Mouse (Mus musculus): ENCODE measurements around the gene Nipsnap3b. TPM values are rescaled to one million over a fixed set of nuclear protein-coding genes. Genes with fewer than 3 reads are reported as not detected.

Nipsnap3b gene
- total RNA-seq (2021) = 46.5 and 46.8 TPM in 2 replicates
- long read RNA-seq, transcript Nipsnap3b-201 (6 exons, 1,552 nt) = major isoform, 117 of 124 reads
- long read RNA-seq, partial matches to known transcripts = 4 of 124 reads
- long read RNA-seq, other reads (novel, unspliced or antisense) = 2 of 124 reads

DNA sequence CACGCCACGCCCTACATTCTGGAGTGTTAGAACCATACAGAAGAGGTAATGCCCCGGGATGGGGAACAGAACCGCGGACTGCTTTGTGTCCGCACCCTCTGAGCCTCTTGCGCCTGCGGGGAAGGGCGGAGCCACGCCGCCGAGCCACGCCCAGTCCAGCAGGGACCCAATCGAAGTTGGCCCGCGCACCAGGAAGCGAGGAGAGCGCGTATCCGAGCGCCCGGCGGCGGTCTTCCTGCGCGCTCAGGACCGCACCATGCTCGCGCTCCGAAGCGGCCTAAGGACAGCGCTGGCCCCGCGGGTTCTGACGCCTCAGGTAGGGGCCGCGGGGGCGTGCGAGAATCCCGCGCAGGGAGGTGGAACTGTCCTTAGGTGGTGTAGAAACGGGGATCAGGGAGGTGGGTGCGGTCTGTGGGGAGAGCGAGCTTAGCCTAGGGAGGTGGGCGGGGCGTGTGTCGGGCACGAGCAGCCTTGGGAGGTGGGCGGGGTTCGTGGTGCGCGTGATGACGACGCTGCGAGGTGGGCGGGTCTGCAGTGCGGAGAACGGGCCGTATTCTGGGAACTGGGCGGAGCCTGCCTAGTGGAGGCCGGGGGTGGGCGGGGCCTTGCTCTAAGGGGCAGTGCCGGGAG, at the start of gene Nipsnap3b:
Gene Nipsnap3b (plus strand): TSS at position 149 of the 630 bp plus-strand sequence.
- DNase-seq = peak; percentile 98

DNA sequence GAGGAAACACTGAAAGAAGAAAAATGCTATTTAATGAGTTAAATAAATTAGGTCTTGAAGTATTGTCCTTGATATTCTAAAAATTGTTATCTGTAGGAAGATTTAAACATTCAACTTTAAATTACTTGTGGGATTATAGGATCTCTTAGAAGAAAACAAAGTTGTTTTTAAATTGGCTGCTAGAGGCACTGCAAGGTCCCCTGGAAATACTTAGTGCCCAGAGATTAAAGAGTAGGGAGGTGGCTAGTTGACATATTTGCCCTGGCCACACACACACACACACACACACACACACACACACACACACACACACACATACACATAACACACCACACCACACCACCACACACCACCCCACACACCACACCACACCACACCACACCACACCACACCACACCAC, 47.4 kb upstream of the Nipsnap3b start, which contains the start of gene Olfr270:
Gene Olfr270 (plus strand): TSS at position 301 of the 400 bp plus-strand sequence.
- no peak for DNase-seq

DNA sequence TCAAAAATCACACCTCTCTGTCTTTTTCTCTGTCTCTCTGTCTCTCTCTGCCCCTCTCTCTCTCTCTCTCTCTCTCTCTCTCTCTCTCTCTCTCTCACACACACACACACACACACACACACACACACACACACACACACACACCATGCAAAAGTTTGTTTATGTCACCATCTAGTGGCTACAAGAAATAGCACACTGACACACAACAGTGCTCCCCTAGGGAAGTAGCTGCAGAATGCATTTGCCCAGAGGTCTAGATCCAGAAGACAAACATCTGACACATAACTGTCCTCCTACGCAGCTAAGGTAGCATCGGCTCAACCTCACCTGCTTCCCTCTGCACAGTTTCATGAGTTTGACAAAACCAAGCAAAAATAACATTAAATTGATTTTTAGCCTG, 26.5 kb upstream of the Nipsnap3b start:
- no peak for DNase-seq

DNA sequence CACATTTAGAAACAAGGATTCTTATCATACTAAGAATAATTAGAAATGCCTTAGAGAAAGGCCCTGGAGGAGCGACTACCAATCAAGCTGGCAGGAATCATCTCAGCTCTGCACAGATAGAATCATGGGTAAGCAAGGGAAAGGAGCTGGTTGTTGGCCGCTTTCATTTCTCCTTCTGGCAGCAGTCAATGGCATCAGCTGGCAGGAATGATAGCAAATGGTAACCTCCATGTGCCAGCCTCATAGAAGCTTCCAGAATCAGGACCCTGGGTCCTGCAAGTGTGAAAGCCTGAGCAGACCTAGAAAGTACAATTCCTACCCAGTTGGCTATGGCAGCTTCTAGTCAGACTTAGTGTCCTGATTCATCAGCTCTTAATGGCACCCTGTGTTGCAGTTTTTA, 25.4 kb upstream of the Nipsnap3b start:
- no peak for DNase-seq

DNA sequence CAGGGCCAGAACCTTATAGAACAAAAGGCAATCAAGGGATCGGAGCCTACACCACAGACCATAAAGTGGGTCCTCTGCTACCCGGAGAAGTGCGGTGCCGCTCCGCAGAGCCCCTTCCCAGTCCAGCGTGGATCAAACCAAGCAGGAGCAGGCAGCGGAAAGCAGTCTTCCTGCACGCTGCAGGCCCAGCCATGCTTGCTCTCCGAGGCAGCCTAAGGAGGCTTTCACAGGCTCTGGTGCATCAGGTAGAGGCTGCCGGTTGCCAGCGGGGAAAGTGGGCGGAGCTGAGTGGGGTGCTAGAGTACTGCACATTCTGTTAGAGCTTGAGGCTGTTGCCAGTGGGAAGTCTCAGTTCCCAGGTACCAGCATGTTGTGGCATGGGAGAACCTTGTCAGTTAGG, 22.4 kb upstream of the Nipsnap3b start, which contains the start of gene Nipsnap3a:
Gene Nipsnap3a (plus strand): TSS at position 25 of the 400 bp plus-strand sequence.
- DNase-seq = peak; percentile 2

DNA sequence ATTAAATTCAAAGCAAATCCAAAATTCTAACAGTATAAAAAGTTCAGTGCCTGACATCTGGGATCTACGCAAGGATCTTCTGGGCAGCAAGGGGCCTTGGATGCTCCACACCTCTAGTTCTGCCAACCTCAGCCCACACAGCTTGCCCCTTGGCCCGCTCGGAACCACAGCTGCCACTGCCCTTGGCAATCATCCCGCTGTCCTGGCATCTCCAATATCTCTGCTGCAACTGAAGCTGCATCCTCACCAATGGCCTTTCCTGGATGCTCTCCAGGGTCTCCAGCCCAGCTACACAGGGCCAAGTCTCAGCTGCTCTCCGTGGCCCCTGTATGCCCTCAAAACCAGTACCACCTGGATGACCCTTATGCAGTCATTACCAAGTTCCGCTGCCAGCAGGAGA, 12.2 kb upstream of the Nipsnap3b start:
- peak; percentile 6 for DNase-seq

DNA sequence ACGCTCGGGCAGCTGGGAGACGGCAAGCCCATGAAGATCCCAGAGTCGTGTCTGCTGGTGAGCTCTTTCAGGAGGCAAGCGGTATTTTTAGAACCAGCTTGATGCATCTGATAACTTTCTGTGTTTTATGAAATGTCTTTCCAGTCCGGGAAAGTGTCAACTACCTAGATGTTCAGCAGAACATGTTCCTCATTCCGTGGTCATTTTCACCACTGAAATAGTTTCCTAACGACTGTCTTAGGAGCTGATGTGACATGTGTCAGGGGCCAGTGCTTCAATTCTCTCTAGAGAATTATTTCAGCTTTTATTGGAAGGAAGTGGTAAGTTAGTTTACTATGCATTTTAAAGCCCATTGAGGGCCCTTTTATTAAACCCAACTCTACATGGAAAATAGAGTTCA, 11.5 kb upstream of the Nipsnap3b start:
- DNase-seq = no peak

DNA sequence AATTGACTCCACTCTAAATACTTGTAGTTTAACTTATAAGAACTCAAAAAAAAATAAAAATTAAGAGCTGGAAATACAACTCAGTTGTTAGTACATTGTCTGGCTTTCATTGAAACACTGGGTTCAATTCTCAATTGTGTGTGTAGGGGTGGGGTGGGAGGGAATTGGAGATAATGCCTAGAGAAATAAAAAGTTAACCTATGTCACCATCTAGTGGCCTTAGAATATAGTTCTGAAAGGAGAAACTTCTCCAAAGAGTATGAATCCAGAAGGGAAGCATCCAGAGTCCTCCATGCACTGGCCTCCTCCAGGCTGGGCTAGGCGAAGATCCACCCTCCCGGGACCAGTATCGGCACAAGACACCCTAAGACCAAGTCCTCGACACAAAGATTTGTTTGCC, 2.5 kb upstream of the Nipsnap3b start:
- DNase-seq = no peak

DNA sequence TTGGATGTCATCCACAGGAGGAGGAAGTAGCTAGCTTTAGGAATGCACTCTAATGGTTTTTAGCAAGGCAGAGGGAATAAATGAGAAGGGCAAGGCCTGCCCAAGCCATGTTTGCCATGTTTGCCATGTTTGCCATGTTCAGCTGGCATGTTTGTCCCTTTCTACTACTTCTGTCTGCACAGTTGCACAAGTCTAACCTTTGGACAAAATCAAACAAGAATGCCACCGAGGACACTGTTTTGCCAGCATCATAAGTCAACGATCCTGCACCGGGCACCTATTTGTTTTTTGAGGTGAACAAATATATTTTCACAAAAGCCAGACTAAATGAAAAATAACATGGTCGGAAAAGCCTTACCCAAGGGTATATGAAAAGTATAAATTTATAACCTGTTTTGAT, 1.8 kb upstream of the Nipsnap3b start:
- no peak for DNase-seq

DNA sequence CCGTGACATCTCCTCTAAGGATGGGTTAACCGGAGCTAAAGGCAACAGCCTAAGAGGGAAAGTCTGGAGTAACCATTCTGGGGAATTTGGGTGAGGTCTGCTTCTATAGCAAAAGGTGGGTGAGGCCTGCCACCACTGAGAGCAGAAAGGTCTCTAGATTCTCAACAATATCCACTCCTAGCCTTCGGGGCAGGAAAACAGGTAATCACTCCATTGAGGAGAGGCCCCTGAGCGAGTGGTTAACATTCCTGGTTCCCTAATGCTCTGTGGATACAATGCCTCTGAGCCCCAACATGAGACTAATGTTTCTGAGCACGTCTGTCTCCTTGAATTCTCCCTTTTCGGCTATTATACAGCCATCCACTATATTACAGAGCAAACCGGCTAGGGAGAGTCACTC, 2.7 kb downstream of the Nipsnap3b start:
- no peak for DNase-seq

DNA sequence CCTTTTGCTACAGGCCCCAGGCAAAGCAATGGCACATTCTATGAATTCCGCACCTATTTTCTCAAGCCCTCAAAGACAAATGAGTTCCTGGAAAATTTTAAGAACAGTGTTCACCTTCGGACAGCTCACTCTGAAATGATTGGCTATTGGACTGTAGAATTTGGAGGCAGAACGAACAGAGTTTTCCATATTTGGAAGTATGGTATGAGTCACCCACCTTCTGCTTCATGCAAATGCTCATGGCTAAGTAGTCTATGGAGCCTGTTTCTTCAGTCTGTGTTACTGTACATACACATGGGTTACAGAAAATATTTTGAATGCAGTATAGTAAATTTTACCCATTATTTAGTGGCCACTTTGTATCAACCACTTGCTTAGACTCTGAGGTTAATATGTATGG, 3.3 kb downstream of the Nipsnap3b start:
- no peak for DNase-seq

DNA sequence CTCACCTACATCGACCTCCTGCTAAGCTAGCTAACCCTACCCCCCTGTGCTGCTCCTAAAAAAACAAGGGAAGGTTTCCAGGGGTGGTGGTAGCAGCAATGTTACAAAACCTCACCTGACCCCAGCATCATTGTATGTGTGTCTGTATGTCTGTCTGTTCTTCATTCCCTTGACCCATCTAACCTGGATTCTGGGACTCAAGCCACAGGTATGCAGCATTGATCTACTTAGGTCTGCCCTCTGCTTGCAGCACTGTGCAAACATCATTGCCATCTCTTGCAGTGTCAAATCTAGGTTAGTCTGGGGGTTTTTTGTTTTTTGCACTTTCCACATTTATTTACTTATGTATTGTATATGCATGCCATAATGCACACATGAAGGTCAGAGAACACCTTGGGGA, 6.7 kb downstream of the Nipsnap3b start:
- DNase-seq = no peak

DNA sequence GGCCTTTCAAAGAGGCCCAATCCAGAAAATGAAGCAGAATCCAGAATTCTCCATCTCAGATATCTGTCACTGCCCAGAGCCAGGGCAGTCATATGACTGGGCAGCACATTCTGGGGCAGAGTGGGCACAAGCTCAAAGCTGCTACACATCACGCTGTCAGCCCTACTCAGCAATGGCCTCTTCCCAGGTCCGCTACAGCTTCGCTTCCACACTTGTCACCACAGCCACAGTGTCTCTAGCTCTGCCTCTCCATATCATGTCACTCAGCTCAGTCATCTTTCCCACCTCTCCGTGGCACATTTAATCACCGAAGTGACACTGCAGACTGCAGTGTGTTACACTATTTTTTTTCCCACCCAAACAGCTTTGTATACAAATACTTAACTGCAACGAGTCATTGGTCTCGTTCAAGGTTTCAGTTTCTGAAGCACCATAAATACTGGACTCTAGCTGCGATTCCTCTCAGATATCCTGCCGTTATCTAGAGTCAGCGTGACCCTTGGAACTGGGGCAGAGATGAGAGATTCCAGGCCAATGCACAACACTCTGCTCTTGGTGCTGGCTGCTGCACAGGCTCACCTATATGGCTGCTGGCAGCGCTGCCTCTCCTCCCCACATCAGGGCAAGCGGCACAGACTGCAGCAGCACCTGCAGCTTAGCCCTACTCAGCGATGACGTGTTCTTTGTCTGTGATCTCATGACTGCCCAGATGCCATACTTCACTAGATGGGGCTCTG, 11.7 kb downstream of the Nipsnap3b start:
- no peak for DNase-seq

DNA sequence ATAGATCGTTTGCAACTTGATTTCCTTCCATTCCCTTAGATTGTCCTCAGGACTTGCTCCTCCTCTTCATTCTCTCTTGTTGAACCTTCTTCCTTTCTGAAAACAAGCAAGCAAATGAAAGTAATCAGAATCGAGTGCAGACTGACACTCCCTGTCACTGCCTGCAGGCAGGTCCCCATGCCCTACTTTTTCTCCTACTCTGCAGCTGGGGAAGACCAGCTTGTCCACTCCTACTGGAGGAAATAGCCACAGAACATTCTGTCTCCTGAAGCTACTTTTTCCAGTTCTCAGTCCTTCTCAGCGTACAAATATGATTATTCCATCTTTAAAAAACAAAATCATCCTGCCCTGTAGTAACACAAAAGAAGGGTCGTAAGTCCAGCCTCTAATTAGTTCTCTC, 12.7 kb downstream of the Nipsnap3b start:
- DNase-seq = no peak

DNA sequence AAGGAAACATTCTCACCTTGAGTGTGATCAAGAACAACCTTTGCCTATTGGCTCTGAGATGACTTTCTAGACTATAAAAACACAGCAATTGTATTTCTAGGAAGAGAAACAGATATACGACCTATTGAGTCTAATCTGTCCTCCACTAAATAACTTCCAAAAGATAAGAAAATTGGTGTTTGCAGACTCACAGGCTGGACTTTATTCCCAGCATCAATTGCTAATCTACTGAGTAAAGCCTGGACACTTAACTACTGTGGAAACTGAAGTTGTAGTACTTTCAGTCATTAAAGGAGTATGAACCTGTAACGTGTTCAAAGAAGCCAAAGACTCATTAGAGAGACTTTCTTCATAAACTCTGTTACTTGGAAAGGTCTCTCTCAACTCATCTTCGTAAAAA, 16.1 kb downstream of the Nipsnap3b start:
- DNase-seq = no peak

DNA sequence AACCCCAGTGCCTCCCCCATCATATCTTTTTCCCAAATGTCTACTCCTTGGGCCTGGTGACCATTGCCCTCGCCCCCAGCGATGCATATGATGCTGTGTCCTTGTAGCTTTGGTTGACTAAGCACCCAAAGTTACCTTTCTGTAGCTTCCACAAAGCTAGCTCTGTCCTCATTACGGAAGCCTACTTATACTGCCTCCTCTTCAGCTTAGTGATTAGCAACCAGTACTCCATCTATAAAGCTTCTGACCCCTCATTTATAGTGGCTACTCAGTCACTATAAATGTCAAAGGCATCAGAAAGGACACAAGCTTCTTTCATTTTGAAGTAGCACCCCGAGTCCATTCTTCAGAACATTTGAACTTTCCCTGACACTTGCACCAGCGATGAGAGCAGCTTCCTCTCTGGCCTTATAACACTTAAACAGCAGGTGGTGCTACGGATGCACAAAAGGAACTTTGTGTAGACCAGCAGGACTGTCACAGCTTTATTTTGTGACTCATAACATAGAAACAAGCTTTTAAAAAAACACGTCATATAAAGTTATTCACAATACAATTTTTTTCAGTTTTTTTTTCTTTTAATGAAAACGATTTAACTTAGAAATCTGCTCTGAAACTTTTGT, 18.8 kb downstream of the Nipsnap3b start:
- no peak for DNase-seq

DNA sequence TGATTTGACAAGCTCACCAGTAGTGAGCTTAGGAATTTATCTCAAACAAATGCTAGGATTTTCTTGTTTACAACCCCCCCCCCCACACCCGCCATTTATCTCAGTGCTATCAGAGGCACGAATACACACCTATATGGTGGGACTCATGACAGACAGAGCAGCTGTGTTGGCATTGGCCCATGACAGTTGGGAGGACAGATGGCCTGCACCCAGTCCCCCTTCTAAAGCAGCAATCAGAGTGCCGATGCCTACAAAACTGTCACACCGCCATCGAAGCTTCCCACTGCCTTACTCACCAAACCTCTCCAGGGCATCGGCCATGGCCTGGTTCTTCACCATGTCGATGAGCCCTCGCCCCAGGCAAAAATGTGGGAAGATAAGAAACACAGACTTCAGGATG, 32.1 kb downstream of the Nipsnap3b start:
- no peak for DNase-seq

DNA sequence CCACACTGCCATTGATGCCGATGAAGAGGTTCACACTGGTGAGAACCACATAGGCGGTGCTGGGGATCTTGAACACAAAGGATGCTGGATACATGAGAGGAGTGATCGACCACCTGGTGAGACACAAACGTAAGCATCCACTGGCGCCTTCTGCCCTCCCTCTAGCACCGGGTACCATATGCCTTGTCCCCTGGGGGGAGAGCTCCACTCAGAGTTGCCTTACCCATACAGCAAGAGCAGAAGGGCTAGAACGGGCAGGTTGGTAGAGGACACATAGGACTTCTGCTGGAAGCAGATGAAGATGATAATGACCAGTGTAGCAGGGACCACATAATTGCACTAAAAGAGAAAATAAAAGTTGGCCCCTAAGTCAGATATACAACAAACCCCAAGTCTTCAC, 34.1 kb downstream of the Nipsnap3b start:
- no peak for DNase-seq

DNA sequence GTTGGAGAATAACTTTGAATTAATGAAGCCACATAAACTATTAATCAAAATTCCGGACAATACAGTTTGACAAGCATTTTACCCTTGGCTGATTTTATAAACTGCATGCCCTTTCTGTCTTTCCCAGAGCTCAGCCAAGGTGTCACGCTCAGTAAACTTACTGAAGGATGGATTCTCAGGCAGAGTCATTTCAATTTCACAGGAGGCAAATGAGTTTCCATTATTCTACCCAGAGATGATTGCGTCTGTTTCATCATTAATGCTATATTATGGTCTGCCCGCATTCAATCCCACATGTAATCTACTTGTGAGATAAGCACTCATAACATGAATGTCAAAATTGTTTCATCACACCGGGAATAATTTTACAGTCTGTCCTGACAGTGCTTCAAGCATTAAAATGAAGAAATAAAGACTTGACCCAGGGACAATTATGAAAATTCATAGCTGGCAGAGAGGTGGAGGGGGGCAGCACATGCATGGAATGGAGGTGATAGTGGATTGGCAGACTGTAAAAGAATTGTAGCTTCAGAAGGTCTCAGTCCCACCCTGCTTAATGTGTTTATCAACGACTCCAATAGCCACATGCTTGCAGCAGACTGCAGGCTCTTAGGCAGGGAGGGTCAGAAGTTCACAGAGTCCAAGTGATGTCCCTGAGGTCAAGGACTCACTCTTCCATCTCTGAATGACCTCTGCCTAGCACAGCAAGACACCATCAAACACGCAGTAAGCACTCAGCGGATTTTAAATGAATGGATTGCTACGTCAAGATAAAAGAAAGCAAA, 34.8 kb downstream of the Nipsnap3b start:
- DNase-seq = no peak

DNA sequence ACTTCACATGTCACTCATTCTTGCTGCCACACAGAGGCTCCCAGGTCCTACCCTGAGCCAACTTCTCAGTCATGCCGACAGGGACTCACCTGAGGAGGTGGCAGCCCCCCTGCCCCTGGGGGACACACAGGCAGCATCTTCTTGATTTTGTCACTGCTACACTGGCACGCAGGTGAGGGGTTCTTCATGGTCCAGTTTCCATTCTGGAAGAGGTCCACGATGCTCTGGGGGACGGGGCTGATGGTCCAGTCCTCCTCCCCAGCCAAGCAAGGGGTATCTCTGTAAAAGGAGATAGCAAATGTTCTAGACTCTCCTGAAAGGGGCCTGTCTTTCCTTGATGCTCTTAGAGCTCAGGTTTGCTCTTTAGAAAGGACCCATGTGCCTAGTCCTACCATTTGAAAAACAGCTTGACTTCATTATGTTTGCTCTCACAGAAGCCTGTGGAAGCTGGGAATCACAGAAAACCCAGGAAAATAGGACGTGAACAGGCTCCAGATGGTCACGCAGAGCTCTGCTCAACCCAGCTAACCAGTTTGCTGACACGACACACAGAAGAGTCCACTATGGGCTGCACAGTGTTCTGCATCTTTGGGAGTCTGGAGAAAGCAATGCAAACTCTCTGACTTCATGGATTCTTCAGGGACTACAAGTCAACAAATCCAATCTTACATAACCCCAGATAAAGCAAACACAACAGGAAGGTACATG, 50.8 kb downstream of the Nipsnap3b start:
- no peak for DNase-seq
